In genomic region chr5:137290677-137291076, GRCm38 (mm10) we compare ENCODE assay signal across 8 mouse cellular contexts. TPM values are rescaled to one million over a fixed set of nuclear protein-coding genes. Genes with fewer than 3 reads are reported as not detected.
DNase-seq lines count a peak whose midpoint lies in the region; ATAC-seq and TF ChIP-seq lines count a peak whose summit lies in the region.

No protein-coding gene starts in this region.

- DNase-seq in frontal cortex, postnatal 10 days (ENCODE audit: low spot score in 2 of 2), result peak; percentile 32 to 55
- no peak for DNase-seq in frontal cortex, postnatal 25 days (ENCODE audit: low spot score in 2 of 2)
- DNase-seq in embryo, embryonic 10.5 days (ENCODE audit: low spot score), result peak; percentile 69
- DNase-seq in heart, postnatal 10 days, result peak; percentile 56 to 70
- DNase-seq in midbrain, embryonic 14.5 days, result peak; percentile 48
- DNase-seq in thymus, postnatal 36 days, result peak; percentile 45 to 54

- H3K4me3 ChIP-seq in ES-Bruce4 (ENCODE audit: low read depth, low read length), result no peak overlapping the region
- H3K4me3 ChIP-seq in limb, embryonic 12.5 days (replicated peaks), result 0 out of 2 replicates have a peak overlapping the region, but pooled peaks have one; percentile 2
- no peak overlapping the region for H3K4me3 ChIP-seq in midbrain, embryonic 14.5 days (replicated peaks; ENCODE audit: low read depth, low read length)

- peaks cover 9% of the 10 kb centered on the region; the same call in 1 of the 2 replicates for H3K27me3 ChIP-seq in ES-Bruce4 (ENCODE audit: control insufficient read depth, insufficient read depth, low read length, poor library complexity, severe bottlenecking)
- H3K27me3 ChIP-seq in limb, embryonic 12.5 days, result peaks cover 78% of the 10 kb centered on the region
- peaks cover 23% of the 10 kb centered on the region for H3K27me3 ChIP-seq in midbrain, embryonic 14.5 days (ENCODE audit: control insufficient read depth, insufficient read depth, low read length)

- no peak overlapping the region for H3K9ac ChIP-seq in ES-Bruce4 (ENCODE audit: low read depth, poor library complexity, severe bottlenecking)
- no peak overlapping the region for H3K9ac ChIP-seq in limb, embryonic 12.5 days (replicated peaks)
- H3K9ac ChIP-seq in midbrain, embryonic 14.5 days (replicated peaks; ENCODE audit: low read length), result no peak overlapping the region

- intact Hi-C loops in heart, postnatal 10 days (cut with DNase I), result loop anchor here (1.0 to 5.0 kb wide), 2 partner anchors 91 to 212 kb away; partner anchors contain the start of gene Pop7

- WGBS in limb, embryonic 12.5 days, result 22% methylated on average over 15 of the region's 15 CpGs
- 25% methylated on average over 15 of the region's 15 CpGs for WGBS in midbrain, embryonic 14.5 days

- ATAC-seq in limb, embryonic 12.5 days (ENCODE audit: insufficient number of reproducible peaks, insufficient read depth, low FRiP score, low TSS enrichment, low read depth), result no peak
- ATAC-seq in midbrain, embryonic 14.5 days (ENCODE audit: low FRiP score, low TSS enrichment), result no peak

- TF ChIP-seq POLR2A in ES-Bruce4 (IDR thresholded peaks at IDR 0.05; ENCODE audit: insufficient read depth, low read length), result no peak

- peaks cover 7% of the 10 kb centered on the region for H3K36me3 ChIP-seq in ES-Bruce4 (ENCODE audit: control insufficient read depth, insufficient read depth, low read length, poor library complexity, severe bottlenecking)
- peaks cover 8% of the 10 kb centered on the region for H3K36me3 ChIP-seq in limb, embryonic 12.5 days
- peaks cover 8% of the 10 kb centered on the region for H3K36me3 ChIP-seq in midbrain, embryonic 14.5 days (ENCODE audit: control insufficient read depth, insufficient read depth, low read length)

- no peak for TF ChIP-seq EP300 in ES-Bruce4 (IDR thresholded peaks at IDR 0.05; ENCODE audit: insufficient read depth, low read depth, low read length)

- H3K4me2 ChIP-seq in limb, embryonic 12.5 days, result peak overlapping the region; percentile 9
- H3K4me2 ChIP-seq in midbrain, embryonic 14.5 days (ENCODE audit: low read length), result no peak overlapping the region

- H3K9me3 ChIP-seq in ES-Bruce4 (replicated peaks; ENCODE audit: control insufficient read depth, insufficient read depth, low read length, poor library complexity, severe bottlenecking), result no peaks in the 10 kb centered on the region
- H3K9me3 ChIP-seq in limb, embryonic 12.5 days, result no peaks in the 10 kb centered on the region
- no peaks in the 10 kb centered on the region for H3K9me3 ChIP-seq in midbrain, embryonic 14.5 days (ENCODE audit: control insufficient read depth, low read length)

- no peak overlapping the region for H3K27ac ChIP-seq in ES-Bruce4 (ENCODE audit: insufficient read depth, low read length)
- H3K27ac ChIP-seq in limb, embryonic 12.5 days, result no peak overlapping the region
- no peak overlapping the region for H3K27ac ChIP-seq in midbrain, embryonic 14.5 days (replicated peaks; ENCODE audit: low read depth, low read length)

- peak; percentile 66 for TF ChIP-seq CTCF in ES-Bruce4 (IDR thresholded peaks at IDR 0.05; ENCODE audit: low read depth, low read length)

- H3K4me1 ChIP-seq in ES-Bruce4 (ENCODE audit: control insufficient read depth, insufficient read depth, low read length), result no peaks in the 10 kb centered on the region
- peaks cover 44% of the 10 kb centered on the region for H3K4me1 ChIP-seq in limb, embryonic 12.5 days (replicated peaks)
- peaks cover 27% of the 10 kb centered on the region for H3K4me1 ChIP-seq in midbrain, embryonic 14.5 days (ENCODE audit: control insufficient read depth, insufficient read depth, low read length)

RNA-seq across cellular contexts. Expression of gene Ache, which starts 3.4 kb away (rescaled TPM):
- 0.31 TPM in 1 of 2 replicates, not detected in the other for polyA plus RNA-seq in ES-Bruce4 (2011; ENCODE audit: insufficient read depth, insufficient read length, low read depth, missing spikeins)
- total RNA-seq in heart, postnatal 10 days (2021), result 1 to 10 TPM; 4.6 to 4.8 TPM
- polyA plus RNA-seq in limb, embryonic 12.5 days (2016; fragmentation: Nextera tagmentation; extraction: Ambion mirVana), result 7.7 and 8.3 TPM in 2 replicates
- polyA plus RNA-seq in midbrain, embryonic 14.5 days (2014; fragmentation: Nextera tagmentation; extraction: Ambion mirVana), result 22.2 and 35.7 TPM in 2 replicates

RNA-seq across cellular contexts. Expression of gene Ufsp1, which starts 3.8 kb away (rescaled TPM):
- polyA plus RNA-seq in ES-Bruce4 (2011; ENCODE audit: insufficient read depth, insufficient read length, low read depth, missing spikeins), result 6.4 and 8.7 TPM in 2 replicates
- total RNA-seq in heart, postnatal 10 days (2021), result 1 to 10 TPM; 8.8 to 10.0 TPM
- 6.7 and 6.8 TPM in 2 replicates for polyA plus RNA-seq in limb, embryonic 12.5 days (2016; fragmentation: Nextera tagmentation; extraction: Ambion mirVana)
- polyA plus RNA-seq in midbrain, embryonic 14.5 days (2014; fragmentation: Nextera tagmentation; extraction: Ambion mirVana), result 13.7 and 18.3 TPM in 2 replicates

RNA-seq across cellular contexts. Expression of gene Srrt, which starts 16.8 kb away (rescaled TPM):
- 121 and 139 TPM in 2 replicates for polyA plus RNA-seq in ES-Bruce4 (2011; ENCODE audit: insufficient read depth, insufficient read length, low read depth, missing spikeins)
- total RNA-seq in heart, postnatal 10 days (2021), result 10 to 100 TPM; 91.0 to 91.9 TPM
- polyA plus RNA-seq in limb, embryonic 12.5 days (2016; fragmentation: Nextera tagmentation; extraction: Ambion mirVana), result 182 and 185 TPM in 2 replicates
- polyA plus RNA-seq in midbrain, embryonic 14.5 days (2014; fragmentation: Nextera tagmentation; extraction: Ambion mirVana), result 82.0 and 95.9 TPM in 2 replicates

RNA-seq across cellular contexts. Expression of gene Trip6, which starts 23.5 kb away (rescaled TPM):
- 22.2 and 23.2 TPM in 2 replicates for polyA plus RNA-seq in ES-Bruce4 (2011; ENCODE audit: insufficient read depth, insufficient read length, low read depth, missing spikeins)
- total RNA-seq in heart, postnatal 10 days (2021), result 10 to 100 TPM; 22.5 to 23.3 TPM
- polyA plus RNA-seq in limb, embryonic 12.5 days (2016; fragmentation: Nextera tagmentation; extraction: Ambion mirVana), result 81.6 and 86.9 TPM in 2 replicates
- 12.0 and 12.9 TPM in 2 replicates for polyA plus RNA-seq in midbrain, embryonic 14.5 days (2014; fragmentation: Nextera tagmentation; extraction: Ambion mirVana)

RNA-seq across cellular contexts. Expression of gene Slc12a9, which starts 42.7 kb away (rescaled TPM):
- 7.9 and 8.8 TPM in 2 replicates for polyA plus RNA-seq in ES-Bruce4 (2011; ENCODE audit: insufficient read depth, insufficient read length, low read depth, missing spikeins)
- 1 to 10 TPM; 4.4 to 5.4 TPM for total RNA-seq in heart, postnatal 10 days (2021)
- polyA plus RNA-seq in limb, embryonic 12.5 days (2016; fragmentation: Nextera tagmentation; extraction: Ambion mirVana), result 13.8 and 16.3 TPM in 2 replicates
- polyA plus RNA-seq in midbrain, embryonic 14.5 days (2014; fragmentation: Nextera tagmentation; extraction: Ambion mirVana), result 17.1 and 18.6 TPM in 2 replicates

Comparison
In these comparisons a context has a peak if more than half of its experiments do, and no peak if none do; other contexts are left out.
1. DNase-seq: peak in frontal cortex, postnatal 10 days (2 of 2), embryo, embryonic 10.5 days (single experiment), heart, postnatal 10 days (2 of 2), midbrain, embryonic 14.5 days (single experiment) and thymus, postnatal 36 days (2 of 2); none in frontal cortex, postnatal 25 days (0 of 2).